Mouse (Mus musculus): ENCODE results near the gene Cdk6. TPM values are rescaled to one million over a fixed set of nuclear protein-coding genes. Genes with fewer than 3 reads are reported as not detected.

The Cdk6 gene
- polyA plus RNA-seq, 1 experiment = 2.0 TPM

- TF ChIP-seq CTCF (IDR thresholded peaks at IDR 0.05; ENCODE audit: extremely low read depth, insufficient read depth, low read length) (no peak), POLR2A (IDR thresholded peaks at IDR 0.05; ENCODE audit: extremely low read depth, insufficient read depth, low read length) (no peak)
- H3K4me3 ChIP-seq (ENCODE audit: insufficient read depth, low read length) = no peak overlapping the region
- H3K4me1 ChIP-seq (ENCODE audit: control insufficient read depth, insufficient read depth, low read length) = no peaks in the 10 kb centered on the region
- H3K27ac ChIP-seq (ENCODE audit: insufficient read depth, low read length) = no peak overlapping the region
These were observed 137.9 kb downstream of the Cdk6 start for GRCm38 (mm10) chr5:3479016-3479795.

GRCm38 (mm10) chr5:3480637-3481395 lies 139.5 kb downstream of the Cdk6 start:
- TF ChIP-seq POLR2A (IDR thresholded peaks at IDR 0.05; ENCODE audit: extremely low read depth, insufficient read depth, low read length) = no peak
- no peak for TF ChIP-seq CTCF (IDR thresholded peaks at IDR 0.05; ENCODE audit: extremely low read depth, insufficient read depth, low read length)
- H3K4me3 ChIP-seq (ENCODE audit: insufficient read depth, low read length) = no peak overlapping the region
- H3K4me1 ChIP-seq (ENCODE audit: control insufficient read depth, insufficient read depth, low read length) = no peaks in the 10 kb centered on the region
- H3K27ac ChIP-seq (ENCODE audit: insufficient read depth, low read length) = no peak overlapping the region

GRCm38 (mm10) chr5:3482474-3482873 lies 141.2 kb downstream of the Cdk6 start:
- Histone ChIP-seq H3K4me3 (ENCODE audit: insufficient read depth, low read length) (no peak overlapping the region), H3K27ac (ENCODE audit: insufficient read depth, low read length) (no peak overlapping the region), H3K4me1 (ENCODE audit: control insufficient read depth, insufficient read depth, low read length) (no peaks in the 10 kb centered on the region)
- TF ChIP-seq CTCF (IDR thresholded peaks at IDR 0.05; ENCODE audit: extremely low read depth, insufficient read depth, low read length) (no peak), POLR2A (IDR thresholded peaks at IDR 0.05; ENCODE audit: extremely low read depth, insufficient read depth, low read length) (no peak)

DNA sequence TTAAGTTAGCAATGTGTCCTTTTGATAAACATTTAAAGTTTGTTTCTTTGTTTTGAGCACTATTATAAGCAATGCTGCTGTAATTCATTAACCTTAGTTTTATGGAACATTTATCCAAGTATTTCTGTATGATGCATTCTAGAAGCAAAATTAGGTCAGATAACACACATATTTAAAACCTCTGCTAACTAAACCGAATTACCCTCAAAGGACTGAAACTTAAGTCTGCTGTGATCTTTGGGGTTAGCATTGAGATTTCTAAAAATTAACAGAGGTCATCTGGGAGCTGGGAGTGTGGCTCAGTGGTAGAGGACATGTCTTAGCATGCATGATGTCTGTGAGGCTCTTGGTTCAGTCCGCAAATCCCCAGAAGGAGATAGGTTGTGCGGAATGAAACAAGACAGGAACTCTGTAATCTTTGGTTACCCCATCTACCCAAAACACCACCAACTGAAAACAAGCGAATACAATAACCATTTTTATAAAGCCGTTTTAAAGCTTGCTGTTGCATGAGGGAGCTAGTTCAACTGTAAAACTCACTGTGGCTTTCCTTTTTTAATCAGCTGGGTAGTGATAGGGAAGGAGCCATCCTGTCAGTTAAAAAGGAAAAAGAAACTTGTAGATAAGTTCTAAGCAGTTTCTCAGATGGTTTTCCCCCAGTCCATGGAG lies 141.9 kb downstream of the Cdk6 start:
- Histone ChIP-seq H3K4me1 (ENCODE audit: control insufficient read depth, insufficient read depth, low read length) (no peaks in the 10 kb centered on the region), H3K27ac (ENCODE audit: insufficient read depth, low read length) (no peak overlapping the region), H3K4me3 (ENCODE audit: insufficient read depth, low read length) (no peak overlapping the region)
- TF ChIP-seq POLR2A (IDR thresholded peaks at IDR 0.05; ENCODE audit: extremely low read depth, insufficient read depth, low read length) = no peak
- no peak for TF ChIP-seq CTCF (IDR thresholded peaks at IDR 0.05; ENCODE audit: extremely low read depth, insufficient read depth, low read length)

DNA sequence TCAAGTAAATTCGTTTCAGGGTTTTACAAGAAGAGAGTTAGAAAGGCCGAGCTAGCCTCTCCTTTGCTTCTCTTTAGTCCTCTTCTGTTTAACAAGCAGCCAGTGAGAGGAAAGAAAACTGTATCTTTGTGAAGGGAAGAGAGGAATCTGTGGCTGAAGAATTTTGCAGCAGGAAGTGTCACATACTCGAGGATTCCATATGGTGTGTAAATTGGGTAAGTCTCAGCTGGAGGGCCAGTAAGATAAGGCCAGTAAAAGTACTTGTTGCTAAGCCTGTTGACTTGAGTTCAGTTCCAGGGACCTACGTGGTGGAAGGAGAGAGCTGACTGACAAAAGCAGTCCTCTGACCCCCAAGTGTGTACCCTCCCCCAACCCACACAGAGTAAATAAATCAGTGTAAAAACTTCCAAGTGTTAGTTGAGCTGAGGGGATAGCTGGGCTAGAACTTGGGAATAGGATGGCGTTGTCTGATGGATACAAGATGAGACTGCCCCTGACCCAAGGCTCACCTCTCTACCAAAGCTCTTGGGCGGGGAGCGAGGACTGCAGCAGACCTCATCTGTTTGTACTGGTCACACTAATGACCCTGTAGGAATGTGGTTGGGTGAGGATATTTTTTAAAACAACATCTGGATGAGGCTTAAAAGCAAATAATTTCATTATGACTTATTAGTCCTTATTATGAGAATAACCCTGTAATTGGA lies 145.4 kb downstream of the Cdk6 start:
- no peaks in the 10 kb centered on the region; the same call in 1 of the 2 replicates for H3K4me1 ChIP-seq (ENCODE audit: control insufficient read depth, insufficient read depth, low read length)
- no peak for TF ChIP-seq POLR2A (IDR thresholded peaks at IDR 0.05; ENCODE audit: extremely low read depth, insufficient read depth, low read length)
- TF ChIP-seq CTCF (IDR thresholded peaks at IDR 0.05; ENCODE audit: extremely low read depth, insufficient read depth, low read length) = no peak
- no peak overlapping the region for H3K4me3 ChIP-seq (ENCODE audit: insufficient read depth, low read length)
- H3K27ac ChIP-seq (ENCODE audit: insufficient read depth, low read length) = no peak overlapping the region

DNA sequence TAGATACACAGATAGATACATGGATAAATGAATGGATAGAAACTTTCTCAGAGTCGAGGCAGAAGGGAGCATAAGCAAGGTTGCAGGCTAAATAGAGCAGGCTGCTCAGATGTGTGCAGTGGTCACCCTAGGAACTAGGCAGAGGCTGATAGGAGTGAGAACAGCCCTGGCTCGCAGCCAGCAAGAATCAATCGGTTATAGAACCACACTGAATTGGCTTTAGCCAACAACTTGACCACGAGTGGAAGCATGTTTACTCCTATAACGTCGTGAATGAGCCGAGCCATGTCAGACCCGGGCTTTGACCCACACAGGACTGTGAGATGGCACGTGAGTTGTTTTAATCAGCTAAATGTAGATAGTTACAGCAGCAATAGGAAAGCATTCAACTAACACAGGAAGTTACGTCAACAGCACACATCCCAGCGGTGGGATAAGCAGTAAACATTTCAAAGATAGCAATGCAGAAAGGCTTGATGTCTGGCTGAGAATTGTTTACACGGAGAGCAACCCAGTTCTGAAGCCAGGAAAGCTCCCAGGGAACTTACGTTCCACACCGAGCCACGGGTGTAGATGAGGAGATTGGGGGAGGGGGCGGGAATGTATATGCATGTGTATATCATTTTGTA lies 147.0 kb downstream of the Cdk6 start:
- H3K27ac ChIP-seq (ENCODE audit: insufficient read depth, low read length) = no peak overlapping the region
- H3K4me3 ChIP-seq (ENCODE audit: insufficient read depth, low read length) = no peak overlapping the region
- no peaks in the 10 kb centered on the region; the same call in 1 of the 2 replicates for H3K4me1 ChIP-seq (ENCODE audit: control insufficient read depth, insufficient read depth, low read length)
- TF ChIP-seq POLR2A (IDR thresholded peaks at IDR 0.05; ENCODE audit: extremely low read depth, insufficient read depth, low read length) (no peak), CTCF (IDR thresholded peaks at IDR 0.05; ENCODE audit: extremely low read depth, insufficient read depth, low read length) (no peak)

GRCm38 (mm10) chr5:3490358-3490757 lies 149.1 kb downstream of the Cdk6 start:
- Histone ChIP-seq H3K4me3 (ENCODE audit: insufficient read depth, low read length) (no peak overlapping the region), H3K4me1 (ENCODE audit: control insufficient read depth, insufficient read depth, low read length) (no peaks in the 10 kb centered on the region; the same call in 1 of the 2 replicates)

DNA sequence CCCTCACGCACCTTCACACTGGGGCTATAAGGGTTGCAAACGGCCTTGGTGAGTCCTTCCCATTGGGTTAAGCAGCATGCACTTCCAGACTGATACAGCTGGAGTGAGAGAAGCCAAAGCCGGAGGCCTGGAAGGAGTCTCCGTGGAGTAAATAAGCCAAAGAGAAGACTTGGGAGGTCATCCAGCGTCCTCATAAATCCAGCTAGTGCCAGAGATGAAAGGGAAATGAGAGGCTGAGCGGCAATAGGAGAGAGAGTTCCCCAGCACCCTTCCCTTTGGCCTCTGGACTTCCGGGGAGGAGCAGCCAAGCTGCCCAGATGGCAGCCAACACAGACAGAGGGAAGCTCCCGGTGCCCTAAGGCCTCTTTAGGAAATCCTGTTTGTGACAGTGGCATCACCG lies 149.8 kb downstream of the Cdk6 start:
- H3K4me3 ChIP-seq (ENCODE audit: insufficient read depth, low read length) = no peak overlapping the region
- H3K27ac ChIP-seq (ENCODE audit: insufficient read depth, low read length) = no peak overlapping the region
- no peak for TF ChIP-seq POLR2A (IDR thresholded peaks at IDR 0.05; ENCODE audit: extremely low read depth, insufficient read depth, low read length)
- no peak for TF ChIP-seq CTCF (IDR thresholded peaks at IDR 0.05; ENCODE audit: extremely low read depth, insufficient read depth, low read length)
- no peaks in the 10 kb centered on the region; the same call in 1 of the 2 replicates for H3K4me1 ChIP-seq (ENCODE audit: control insufficient read depth, insufficient read depth, low read length)

More at GRCm38 (mm10) chr5:3490358-3490757, 149.1 kb downstream of the Cdk6 start:
- H3K27ac ChIP-seq (ENCODE audit: insufficient read depth, low read length) = no peak overlapping the region
- TF ChIP-seq CTCF (IDR thresholded peaks at IDR 0.05; ENCODE audit: extremely low read depth, insufficient read depth, low read length) (no peak), POLR2A (IDR thresholded peaks at IDR 0.05; ENCODE audit: extremely low read depth, insufficient read depth, low read length) (no peak)

Measured in cortical plate, adult 2 months (tissue).